Mouse (Mus musculus): Measurements from ENCODE around the gene Llgl1. TPM values are rescaled to one million over a fixed set of nuclear protein-coding genes. Genes with fewer than 3 reads are reported as not detected.

Llgl1 gene
- 5.4 and 19.1 TPM in 2 replicates for total RNA-seq (2015; ENCODE audit: low replicate concordance)
- 6.9 and 9.2 TPM in 2 replicates for total RNA-seq (2017; ENCODE audit: low replicate concordance)

GRCm38 (mm10) chr11:60699524-60700075, at the start of gene Llgl1:
TSS of gene Llgl1 (plus strand) at chr11:60699723.
- ATAC-seq (replicated peaks; ENCODE audit: low FRiP score, poor library complexity, severe bottlenecking) = peak; percentile 87

DNA sequence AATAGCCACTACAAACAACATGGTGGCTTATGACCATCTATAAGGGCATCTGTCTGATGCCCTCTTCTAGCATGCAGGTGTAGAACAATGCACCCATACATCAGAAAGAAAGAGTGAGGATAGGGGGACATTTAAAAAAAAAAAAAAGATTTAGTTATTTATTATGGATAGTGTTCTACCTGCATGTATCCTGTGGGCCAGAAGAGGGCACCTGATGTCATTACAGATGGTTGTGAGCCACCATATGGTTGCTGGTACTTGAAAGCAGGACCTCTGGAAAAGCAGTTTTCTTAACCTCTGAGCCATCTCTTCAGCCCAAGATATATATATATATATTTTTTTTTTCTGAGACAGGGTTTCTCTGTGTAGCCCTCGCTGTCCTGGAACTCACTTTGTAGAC, 3.4 kb upstream of the Llgl1 start:
- no peak for ATAC-seq (replicated peaks; ENCODE audit: low FRiP score, poor library complexity, severe bottlenecking)

GRCm38 (mm10) chr11:60697561-60697960, 2.0 kb upstream of the Llgl1 start:
- ATAC-seq (replicated peaks; ENCODE audit: low FRiP score, poor library complexity, severe bottlenecking) = no peak

- ATAC-seq (replicated peaks; ENCODE audit: low FRiP score, poor library complexity, severe bottlenecking) = peak; percentile 11
Measured at GRCm38 (mm10) chr11:60698806-60699523, 558 bp upstream of the Llgl1 start.

DNA sequence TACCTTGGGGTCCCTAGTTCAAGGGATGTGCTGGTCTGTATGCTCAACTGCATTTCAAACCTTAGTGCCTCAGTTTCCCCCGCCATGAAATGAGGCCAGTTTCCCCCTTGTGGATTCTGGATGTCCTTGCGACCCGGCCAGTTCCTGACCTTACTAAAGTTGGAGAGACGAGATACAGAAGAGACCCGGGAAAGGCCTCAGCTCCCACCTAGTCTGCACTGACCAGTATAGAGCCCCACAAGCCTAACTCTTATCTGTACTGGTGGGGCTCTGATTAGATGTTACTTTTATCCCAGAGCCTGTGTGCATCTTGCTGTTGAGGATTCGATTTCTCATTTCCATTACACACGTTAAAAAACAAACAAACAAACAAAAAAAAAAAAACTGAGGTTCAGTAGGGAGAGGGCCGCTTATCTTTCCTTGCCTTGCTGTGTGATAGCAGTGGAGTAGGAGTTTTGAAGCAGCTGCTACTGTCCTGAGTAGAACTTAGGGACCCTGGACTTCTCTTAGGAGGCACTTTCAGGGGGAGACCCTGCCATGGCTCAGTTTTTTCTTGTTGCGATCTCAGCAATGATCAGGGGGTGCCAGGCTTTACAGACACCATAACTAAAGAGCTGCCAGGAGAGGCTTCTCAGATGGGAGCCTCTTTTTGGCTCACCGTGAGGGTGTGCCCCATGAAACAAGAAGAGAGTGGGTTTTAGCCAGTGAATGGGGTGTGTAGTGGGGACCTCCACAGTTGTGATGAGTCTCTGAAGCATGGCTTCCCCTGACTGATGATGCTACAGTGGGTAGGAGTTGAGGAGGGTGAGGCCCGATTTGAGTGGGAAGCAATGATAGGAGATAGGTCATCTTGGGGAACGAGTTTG, 1.0 kb downstream of the Llgl1 start:
- ATAC-seq (replicated peaks; ENCODE audit: low FRiP score, poor library complexity, severe bottlenecking) = no peak

- no peak for ATAC-seq (replicated peaks; ENCODE audit: low FRiP score, poor library complexity, severe bottlenecking)
Measured at GRCm38 (mm10) chr11:60701611-60702010, 2.1 kb downstream of the Llgl1 start.

- 0 out of 2 replicates have a peak, but pooled peaks have one; percentile 37 for ATAC-seq (replicated peaks; ENCODE audit: low FRiP score, poor library complexity, severe bottlenecking)
Measured at GRCm38 (mm10) chr11:60703131-60703530, 3.6 kb downstream of the Llgl1 start.

GRCm38 (mm10) chr11:60704023-60704880, 4.7 kb downstream of the Llgl1 start:
- ATAC-seq (replicated peaks; ENCODE audit: low FRiP score, poor library complexity, severe bottlenecking) = no peak

GRCm38 (mm10) chr11:60705255-60705654, 5.7 kb downstream of the Llgl1 start:
- ATAC-seq (replicated peaks; ENCODE audit: low FRiP score, poor library complexity, severe bottlenecking) = no peak

GRCm38 (mm10) chr11:60706076-60706475, 6.6 kb downstream of the Llgl1 start:
- no peak for ATAC-seq (replicated peaks; ENCODE audit: low FRiP score, poor library complexity, severe bottlenecking)

DNA sequence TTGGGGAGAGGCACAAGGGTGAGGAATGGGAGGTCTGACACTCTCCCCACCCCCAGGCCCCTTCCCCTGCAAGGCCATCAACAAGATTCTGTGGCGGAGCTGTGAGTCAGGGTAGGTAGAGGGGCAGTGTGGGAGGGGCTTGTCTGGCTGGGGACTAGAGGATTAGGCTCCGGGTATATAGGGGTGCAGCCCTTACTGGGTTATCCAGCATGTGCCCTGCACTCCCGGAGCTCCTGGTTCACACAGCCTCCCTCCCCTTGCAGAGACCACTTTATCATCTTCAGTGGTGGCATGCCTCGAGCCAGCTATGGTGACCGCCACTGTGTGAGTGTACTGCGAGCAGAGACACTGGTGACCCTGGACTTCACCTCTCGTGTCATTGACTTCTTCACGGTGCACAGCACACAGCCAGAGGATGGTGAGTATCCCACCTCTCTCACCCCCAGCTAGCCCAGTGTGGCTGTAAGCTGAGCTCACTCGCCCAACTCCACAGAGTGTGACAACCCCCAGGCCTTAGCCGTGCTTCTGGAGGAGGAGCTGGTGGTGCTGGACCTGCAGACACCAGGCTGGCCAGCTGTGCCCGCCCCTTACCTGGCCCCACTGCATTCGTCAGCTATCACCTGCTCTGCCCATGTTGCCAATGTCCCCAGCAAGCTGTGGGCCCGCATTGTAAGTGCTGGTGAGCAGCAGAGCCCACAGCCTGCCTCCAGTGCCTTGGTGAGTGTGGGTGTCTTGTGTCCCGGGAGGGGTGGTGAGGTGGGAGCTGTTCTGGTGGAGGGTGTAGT, 7.4 kb downstream of the Llgl1 start:
- no peak for ATAC-seq (replicated peaks; ENCODE audit: low FRiP score, poor library complexity, severe bottlenecking)

DNA sequence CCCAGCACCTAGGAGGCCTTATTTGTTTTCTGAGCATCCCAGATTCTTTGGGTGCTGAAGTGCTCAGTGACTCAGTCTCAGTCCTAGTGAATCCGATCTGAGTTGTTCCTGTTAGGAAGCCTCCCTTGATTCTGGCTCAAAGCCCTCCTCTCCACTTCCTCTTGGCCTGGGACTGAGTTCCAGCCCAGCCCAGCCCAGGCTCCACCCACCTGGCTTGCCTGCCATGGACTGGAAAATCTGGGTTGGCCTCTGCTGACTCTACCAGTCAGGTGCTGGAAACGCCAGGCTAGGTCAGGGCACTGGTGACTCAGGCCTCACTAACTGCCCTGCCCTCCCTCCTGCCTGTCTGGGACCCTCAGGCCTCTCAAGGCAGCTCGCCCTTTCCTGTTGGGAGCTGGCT, 8.1 kb downstream of the Llgl1 start:
- no peak for ATAC-seq (replicated peaks; ENCODE audit: low FRiP score, poor library complexity, severe bottlenecking)

DNA sequence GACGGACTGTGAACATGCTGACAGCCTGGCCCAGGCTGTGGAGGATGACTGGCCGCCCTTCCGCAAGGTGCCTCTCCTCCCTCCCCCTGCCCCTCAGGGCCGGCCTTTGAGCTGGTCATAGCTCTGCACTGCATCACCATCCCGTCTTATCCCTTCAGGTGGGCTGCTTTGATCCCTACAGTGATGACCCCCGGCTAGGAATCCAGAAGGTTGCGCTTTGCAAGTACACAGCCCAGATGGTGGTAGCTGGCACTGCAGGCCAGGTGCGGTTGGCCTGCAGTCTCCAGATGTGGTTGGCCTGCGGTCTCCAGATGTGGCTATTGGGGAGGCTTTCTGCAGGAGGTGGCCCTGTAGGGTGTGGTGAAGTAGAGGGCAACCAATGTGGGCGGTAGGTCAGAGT, 9.1 kb downstream of the Llgl1 start:
- no peak for ATAC-seq (replicated peaks; ENCODE audit: low FRiP score, poor library complexity, severe bottlenecking)

GRCm38 (mm10) chr11:60709481-60710465, 10.2 kb downstream of the Llgl1 start:
- ATAC-seq (replicated peaks; ENCODE audit: low FRiP score, poor library complexity, severe bottlenecking) = no peak

DNA sequence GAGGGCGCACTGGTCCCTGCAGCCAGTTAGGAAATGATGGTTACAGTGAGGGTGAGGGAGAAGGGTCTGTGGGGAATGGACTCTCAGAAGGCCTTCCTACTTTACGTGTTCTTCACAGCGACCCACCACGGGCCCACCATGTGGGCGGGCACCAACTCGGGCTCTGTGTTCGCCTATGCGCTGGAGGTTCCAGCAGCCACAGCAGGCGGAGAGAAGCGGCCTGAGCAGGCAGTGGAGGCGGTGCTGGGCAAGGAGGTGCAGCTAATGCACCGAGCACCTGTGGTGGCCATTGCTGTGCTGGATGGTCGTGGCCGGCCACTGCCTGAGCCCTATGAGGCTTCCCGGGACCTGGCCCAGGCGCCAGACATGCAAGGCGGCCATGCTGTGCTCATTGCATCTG, 11.7 kb downstream of the Llgl1 start:
- no peak for ATAC-seq (replicated peaks; ENCODE audit: low FRiP score, poor library complexity, severe bottlenecking)

DNA sequence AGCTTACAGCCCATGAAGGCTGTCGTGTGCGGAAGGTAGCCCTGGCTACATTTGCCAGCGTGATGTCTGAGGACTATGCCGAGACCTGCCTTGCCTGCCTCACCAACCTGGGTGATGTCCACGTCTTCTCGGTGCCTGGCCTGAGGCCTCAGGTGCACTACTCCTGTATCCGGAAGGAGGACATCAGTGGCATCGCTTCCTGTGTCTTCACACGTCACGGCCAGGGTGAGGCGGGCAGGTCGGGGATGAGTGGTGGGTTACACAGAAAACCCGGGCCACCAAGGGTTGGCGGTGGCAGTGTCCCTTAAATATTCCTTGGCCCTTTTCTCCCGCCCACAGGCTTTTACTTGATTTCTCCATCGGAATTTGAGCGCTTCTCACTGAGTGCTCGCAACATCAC, 12.5 kb downstream of the Llgl1 start:
- ATAC-seq (replicated peaks; ENCODE audit: low FRiP score, poor library complexity, severe bottlenecking) = no peak

GRCm38 (mm10) chr11:60712639-60713255, 13.2 kb downstream of the Llgl1 start:
- ATAC-seq (replicated peaks; ENCODE audit: low FRiP score, poor library complexity, severe bottlenecking) = no peak

Measured in erythroid progenitor cell, adult 5-6 weeks (primary cell).